Comparison of ENCODE assay signal across 17 mouse cellular contexts in the genomic region with DNA sequence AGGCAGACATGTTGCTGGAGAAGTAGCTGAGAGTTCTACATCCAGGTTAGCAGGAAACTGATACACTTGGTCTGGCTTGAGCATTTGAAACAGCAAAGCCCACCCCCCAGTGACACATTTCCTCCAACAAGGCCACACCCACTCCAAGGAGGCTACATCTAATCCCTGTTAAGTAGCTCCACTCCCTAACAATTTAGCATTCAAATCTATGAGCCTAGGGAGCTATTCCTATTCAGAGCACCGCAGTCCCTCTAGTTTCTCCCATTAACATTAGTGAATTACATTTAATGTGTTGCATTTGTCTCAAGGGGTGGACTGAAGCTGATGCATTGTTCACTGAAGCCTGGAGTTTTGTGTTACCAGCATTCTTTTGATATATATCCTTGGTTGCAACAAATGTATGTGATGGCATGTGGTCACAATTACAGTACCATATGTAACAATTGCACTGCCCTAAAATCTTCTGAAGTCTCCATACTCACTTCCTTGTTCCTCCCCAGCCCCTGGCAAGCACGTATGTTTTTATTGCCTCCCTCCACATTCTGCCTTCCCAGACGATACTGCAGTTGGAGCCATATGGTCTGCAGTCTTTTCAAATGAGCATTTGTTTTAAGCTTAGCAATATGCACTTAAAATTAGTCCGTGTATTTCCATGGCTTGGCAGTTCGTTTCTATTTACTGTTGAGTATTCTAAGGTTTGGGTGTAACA. TPM values are rescaled to one million over a fixed set of nuclear protein-coding genes. Genes with fewer than 3 reads are reported as not detected.
DNase-seq lines count a peak whose midpoint lies in the region; ATAC-seq and TF ChIP-seq lines count a peak whose summit lies in the region.
"Had no signal": no experiment of that assay in that cellular context is flagged by ENCODE, and none has a peak within 500 bp of the region (broad histone marks: within the 10 kb centered on the region; RNA-seq: fewer than 3 reads in every experiment).

No protein-coding gene starts in this region.

- no peak for TF ChIP-seq CTCF in layer of hippocampus, adult 2 months (conservative IDR thresholded peaks at IDR 0.05)

- H3K27me3 ChIP-seq in limb, embryonic 11.5 days (ENCODE audit: control insufficient read depth, insufficient read depth, low read length) = no peaks in the 10 kb centered on the region
- H3K27me3 ChIP-seq in limb, embryonic 10.5 days (ENCODE audit: low read depth, poor library complexity, severe bottlenecking) = no peaks in the 10 kb centered on the region
- H3K27me3 ChIP-seq in embryonic facial prominence, embryonic 13.5 days = no peaks in the 10 kb centered on the region
- H3K27me3 ChIP-seq: CH12.LX; liver, embryonic 13.5 days had no signal

- ATAC-seq in limb, embryonic 11.5 days (ENCODE audit: insufficient number of reproducible peaks, low FRiP score, low TSS enrichment, low read depth) = peak; percentile 78; the same call in 1 of the 2 replicates
- no peak for ATAC-seq in embryonic facial prominence, embryonic 13.5 days (ENCODE audit: insufficient number of reproducible peaks, insufficient read depth, low FRiP score, low TSS enrichment, low read depth)
- ATAC-seq in megakaryocyte, adult 5-6 weeks (ENCODE audit: poor library complexity, severe bottlenecking) = no peak
- ATAC-seq: hindbrain, embryonic 16.5 days had no signal

- no peak for DNase-seq in limb, embryonic 11.5 days (ENCODE audit: low spot score)
- DNase-seq in limb, embryonic 10.5 days (ENCODE audit: low spot score) = no peak
- DNase-seq in layer of hippocampus, adult 2 months (ENCODE audit: low spot score in 2 of 2) = peak; percentile 59 to 76
- DNase-seq in right cerebral cortex, postnatal 10 days (ENCODE audit: low spot score in 2 of 2) = peak; percentile 62 to 76
- DNase-seq in cerebellum, postnatal 4 days (ENCODE audit: low spot score in 2 of 2) = no peak
- no peak for DNase-seq in heart, adult 9 months (ENCODE audit: low spot score in 2 of 2)
- DNase-seq: cerebellum, adult 9-10 months; heart, adult 11 months; heart, postnatal 10 days; kidney, adult 2 months; liver, embryonic 13.5 days; lung, postnatal 10 days; spleen, adult 18-20 months had no signal

- no peaks in the 10 kb centered on the region for H3K4me1 ChIP-seq in limb, embryonic 11.5 days (ENCODE audit: control insufficient read depth, insufficient read depth, low read length)
- H3K4me1 ChIP-seq in limb, embryonic 10.5 days = no peaks in the 10 kb centered on the region
- no peaks in the 10 kb centered on the region for H3K4me1 ChIP-seq in embryonic facial prominence, embryonic 13.5 days
- H3K4me1 ChIP-seq: liver, embryonic 13.5 days had no signal

- WGBS in limb, embryonic 11.5 days = 42% methylated on average over 5 of the region's 5 CpGs
- 64% methylated on average over 5 of the region's 5 CpGs for WGBS in limb, embryonic 10.5 days
- 42% methylated on average over 5 of the region's 5 CpGs for WGBS in embryonic facial prominence, embryonic 13.5 days

- no peaks in the 10 kb centered on the region for H3K36me3 ChIP-seq in limb, embryonic 11.5 days (ENCODE audit: control insufficient read depth, insufficient read depth, low read length)
- no peaks in the 10 kb centered on the region for H3K36me3 ChIP-seq in limb, embryonic 10.5 days
- H3K36me3 ChIP-seq in embryonic facial prominence, embryonic 13.5 days = no peaks in the 10 kb centered on the region
- H3K36me3 ChIP-seq: liver, embryonic 13.5 days had no signal

- no peak overlapping the region for H3K27ac ChIP-seq in limb, embryonic 11.5 days (replicated peaks; ENCODE audit: low read depth, low read length)
- no peak overlapping the region for H3K27ac ChIP-seq in limb, embryonic 10.5 days
- H3K27ac ChIP-seq in embryonic facial prominence, embryonic 13.5 days = peak overlapping the region; percentile 66
- no peak overlapping the region for H3K27ac ChIP-seq in layer of hippocampus, adult 2 months
- H3K27ac ChIP-seq: liver, embryonic 13.5 days had no signal

- no peak overlapping the region for H3K9ac ChIP-seq in limb, embryonic 11.5 days (ENCODE audit: low read length)
- no peak overlapping the region for H3K9ac ChIP-seq in embryonic facial prominence, embryonic 13.5 days
- H3K9ac ChIP-seq: liver, embryonic 13.5 days had no signal

- H3K4me2 ChIP-seq in limb, embryonic 11.5 days (ENCODE audit: low read depth, severe bottlenecking) = no peak overlapping the region
- H3K4me2 ChIP-seq in embryonic facial prominence, embryonic 13.5 days = no peak overlapping the region
- H3K4me2 ChIP-seq: liver, embryonic 13.5 days had no signal

- no peak overlapping the region for H3K4me3 ChIP-seq in limb, embryonic 11.5 days (ENCODE audit: low read depth, low read length)
- H3K4me3 ChIP-seq in limb, embryonic 10.5 days = no peak overlapping the region
- H3K4me3 ChIP-seq in embryonic facial prominence, embryonic 13.5 days = no peak overlapping the region
- no peak overlapping the region for H3K4me3 ChIP-seq in layer of hippocampus, adult 2 months
- H3K4me3 ChIP-seq: liver, embryonic 13.5 days had no signal

- no peaks in the 10 kb centered on the region for H3K9me3 ChIP-seq in limb, embryonic 11.5 days (ENCODE audit: control insufficient read depth, low read length)
- H3K9me3 ChIP-seq in limb, embryonic 10.5 days (replicated peaks) = no peaks in the 10 kb centered on the region
- no peaks in the 10 kb centered on the region for H3K9me3 ChIP-seq in embryonic facial prominence, embryonic 13.5 days
- H3K9me3 ChIP-seq: liver, embryonic 13.5 days had no signal

RNA-seq across cellular contexts. Expression of a gene that starts 10.3 kb away (rescaled TPM):
- 6.3 and 7.1 TPM in 2 replicates for polyA plus RNA-seq in limb, embryonic 11.5 days (2014; fragmentation: Nextera tagmentation; extraction: Ambion mirVana)
- 0.28 and 1.9 TPM in 2 replicates for polyA plus RNA-seq in limb, embryonic 10.5 days (2016; fragmentation: Nextera tagmentation; extraction: Ambion mirVana)
- 12.3 and 14.6 TPM in 2 replicates for polyA plus RNA-seq in embryonic facial prominence, embryonic 13.5 days (2015; fragmentation: Nextera tagmentation; extraction: Ambion mirVana)
- total RNA-seq in layer of hippocampus, adult 2 months (2021) = 1 to 10 TPM in 1 of 2 experiments, under 1 TPM in 1; 0.54 to 1.1 TPM
- 0.02 TPM in 2 replicates for total RNA-seq in megakaryocyte, adult 5-6 weeks (2015)
- 0.04 and 0.11 TPM in 2 replicates for total RNA-seq in megakaryocyte, adult 5-6 weeks (2017)

Comparison
In these comparisons a context has a peak if more than half of its experiments do, and no peak if none do; other contexts are left out.
1. DNase-seq: peak in layer of hippocampus, adult 2 months (2 of 2) and right cerebral cortex, postnatal 10 days (2 of 2); none in limb, embryonic 11.5 days (single experiment), limb, embryonic 10.5 days (single experiment), cerebellum, postnatal 4 days (0 of 2) and heart, adult 9 months (0 of 2).